Mouse (Mus musculus): ENCODE results near the gene Arsa.

Gene Arsa

DNA sequence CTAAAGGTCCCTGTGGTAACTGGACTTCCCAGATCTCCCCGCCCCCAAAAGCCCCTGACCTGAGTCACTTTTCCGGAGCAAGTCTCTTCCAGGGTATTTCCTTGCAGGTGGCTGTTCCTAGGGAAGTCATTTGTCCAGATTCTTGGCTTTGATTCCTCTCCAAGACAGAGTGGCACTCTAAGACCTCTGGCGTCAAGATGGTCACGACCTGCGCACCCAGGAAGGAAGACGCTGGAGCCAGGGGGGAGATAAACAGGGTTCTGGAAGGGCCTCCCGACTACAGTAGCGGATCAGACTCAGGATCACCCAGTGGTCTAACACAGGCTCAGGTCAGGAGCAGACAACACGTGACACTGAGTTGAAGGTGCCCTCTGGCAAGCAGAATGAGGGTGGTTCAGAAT lies at the start of gene Arsa:
Gene Arsa, minus strand, starts transcription at position 335 of the 401 bp plus-strand sequence.
- DNase-seq (ENCODE audit: low spot score in 2 of 2): no peak

DNA sequence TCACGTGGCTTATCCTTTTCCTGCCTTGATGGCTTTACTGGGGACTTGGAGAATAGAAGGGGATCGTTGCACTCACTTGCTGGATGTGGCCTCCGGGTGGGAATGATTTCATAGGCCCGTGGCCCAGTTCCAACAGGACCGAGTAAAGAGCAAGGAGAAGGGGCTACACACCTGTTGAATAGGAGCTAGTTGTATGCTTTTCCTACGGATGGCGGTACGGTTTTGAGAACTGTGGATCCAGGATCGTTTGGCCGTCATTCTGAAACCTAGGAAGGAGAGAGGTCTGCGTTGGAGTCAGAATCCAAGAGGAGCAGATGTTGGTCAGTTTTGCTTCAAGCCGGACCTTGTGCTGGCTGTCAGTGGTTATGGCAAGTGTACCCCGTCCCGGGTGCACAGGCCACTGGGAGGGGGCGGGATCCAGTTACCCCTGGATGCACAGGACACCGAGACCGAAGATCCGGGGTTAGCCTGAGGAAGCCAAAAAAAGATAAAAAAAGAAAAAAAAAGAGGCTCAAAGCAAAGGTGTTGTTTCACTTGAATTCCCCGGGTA lies 49.6 kb upstream of the Arsa start:
- no peak for DNase-seq (ENCODE audit: low spot score in 2 of 2)

DNA sequence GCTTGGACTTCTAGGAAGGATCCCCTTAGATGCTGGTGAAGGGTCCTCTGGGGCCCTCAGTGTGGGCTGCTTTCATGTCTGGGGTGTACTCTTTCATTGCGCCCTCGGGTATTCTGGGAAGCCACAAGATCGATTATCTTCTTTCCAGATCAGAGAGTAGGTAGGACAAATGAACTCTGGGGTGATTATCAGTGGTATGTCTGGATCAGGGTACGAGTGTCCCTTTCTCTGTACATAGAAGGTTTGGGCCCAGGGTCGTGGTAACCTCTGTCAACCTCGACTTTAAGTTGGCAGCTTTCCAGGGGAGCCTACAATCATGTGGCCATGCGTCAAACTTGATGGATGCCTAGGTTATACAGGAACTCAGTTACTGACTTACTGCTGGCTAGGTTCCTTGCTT lies 48.7 kb upstream of the Arsa start:
- no peak for DNase-seq (ENCODE audit: low spot score in 2 of 2)

DNA sequence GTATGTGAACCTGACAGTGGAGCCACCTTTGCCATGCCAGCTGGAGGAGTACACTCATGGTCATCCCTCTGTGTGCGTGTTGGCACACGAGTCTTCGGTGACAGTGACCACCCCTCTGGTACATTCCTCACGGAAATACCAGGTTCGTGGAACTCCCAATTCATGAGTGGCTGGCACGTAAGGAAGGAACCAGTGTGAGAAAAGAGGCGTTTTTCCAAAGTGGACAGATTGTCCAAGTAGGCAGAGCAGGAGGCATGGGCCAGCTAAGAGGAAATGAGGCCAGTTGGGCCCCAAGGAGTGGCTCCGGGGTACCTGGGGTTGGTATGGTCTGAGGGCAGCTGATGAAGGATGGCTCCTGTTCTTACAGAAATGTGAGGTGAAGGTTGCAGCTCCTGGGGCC lies 48.2 kb upstream of the Arsa start:
- DNase-seq (ENCODE audit: low spot score in 2 of 2): no peak

DNA sequence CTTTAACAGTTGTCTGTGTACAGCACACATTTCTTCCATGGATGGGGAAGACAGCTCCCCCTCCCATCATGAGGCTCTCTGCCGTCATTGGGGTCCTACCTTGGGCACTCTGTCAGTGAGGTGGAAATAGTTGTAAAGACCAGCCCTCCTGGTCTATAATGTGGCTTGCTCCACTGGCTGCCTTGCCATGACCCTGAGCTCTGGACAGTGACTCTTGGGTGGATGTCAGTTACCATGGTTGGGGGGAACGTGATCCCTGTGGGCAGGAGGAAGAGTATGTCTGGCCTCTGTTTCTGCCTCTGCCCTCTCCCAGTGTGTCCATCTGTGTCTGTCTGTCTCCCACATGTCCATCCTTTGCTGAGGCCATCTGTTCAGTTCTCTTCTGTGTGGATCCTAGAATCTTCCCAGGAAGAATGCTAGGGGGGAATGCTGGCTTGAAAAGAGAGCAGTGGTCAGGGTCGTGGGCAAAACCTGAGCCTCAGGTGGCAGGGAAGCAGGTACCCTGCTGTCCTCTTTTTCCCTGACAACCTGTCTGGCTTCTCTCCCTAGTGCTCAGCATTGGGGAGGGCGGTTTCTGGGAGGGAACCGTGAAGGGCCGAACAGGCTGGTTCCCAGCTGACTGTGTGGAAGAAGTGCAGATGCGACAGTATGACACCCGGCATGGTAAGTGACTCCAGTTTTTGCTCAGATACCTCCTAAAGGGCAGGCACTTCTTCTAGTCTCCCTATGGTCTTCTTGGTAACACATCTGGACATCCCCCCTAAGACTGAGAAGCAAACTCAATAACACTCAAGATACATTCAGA lies 47.6 kb upstream of the Arsa start:
- no peak for DNase-seq (ENCODE audit: low spot score in 2 of 2)

DNA sequence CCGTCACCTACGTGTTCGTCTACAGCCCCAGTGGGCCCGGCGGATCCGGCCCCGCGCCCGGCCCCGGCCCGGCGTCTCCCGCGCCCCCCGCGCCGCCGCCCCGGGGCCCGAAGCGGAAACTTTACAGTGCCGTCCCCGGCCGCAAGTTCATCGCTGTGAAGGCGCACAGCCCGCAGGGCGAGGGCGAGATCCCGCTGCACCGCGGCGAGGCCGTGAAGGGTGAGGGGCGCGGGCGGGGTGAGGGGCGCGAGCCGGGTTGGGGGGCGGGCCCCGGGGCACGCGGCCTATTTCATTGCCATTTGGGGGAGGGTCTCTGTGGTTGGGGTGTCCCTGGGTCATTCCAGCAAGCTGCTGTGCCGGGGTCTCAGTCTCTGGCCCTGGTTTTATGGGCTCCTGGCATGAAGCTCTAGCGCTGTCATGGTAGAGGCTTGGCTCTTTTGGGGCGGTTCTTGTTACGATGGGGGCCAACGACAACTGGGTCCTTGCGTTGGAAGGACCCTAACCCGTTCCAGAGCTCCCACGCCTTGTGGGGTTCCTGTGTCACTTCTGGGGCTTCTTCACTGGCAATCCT lies 46.9 kb upstream of the Arsa start:
- DNase-seq (ENCODE audit: low spot score in 2 of 2): no peak

DNA sequence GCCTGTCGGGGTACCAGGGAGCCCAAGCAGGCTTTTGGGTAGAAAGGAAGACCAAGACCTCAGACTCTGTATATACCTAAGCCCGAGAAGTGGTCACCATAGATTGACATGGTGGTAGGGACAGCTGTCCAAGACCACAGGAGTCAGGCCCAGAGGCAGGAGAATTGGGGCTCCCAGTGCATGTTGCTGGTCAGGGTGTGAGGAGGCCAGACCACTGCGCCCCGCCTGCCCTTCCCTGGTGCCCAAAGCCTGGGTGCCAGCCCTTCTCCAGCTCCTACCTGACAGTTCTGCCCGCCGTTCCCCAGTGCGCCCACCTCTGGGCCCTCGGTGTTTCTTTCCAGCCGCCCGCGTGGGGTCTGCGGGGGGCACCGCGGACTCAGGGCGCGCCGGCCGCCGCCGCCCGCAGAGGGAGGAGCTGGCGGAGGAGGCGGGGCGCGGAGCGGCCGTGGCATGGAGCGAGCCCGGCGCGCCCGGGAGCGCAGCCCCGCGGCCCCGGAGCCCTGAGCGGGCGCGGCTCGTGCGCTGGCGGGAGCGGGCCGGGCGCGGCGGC lies 46.1 kb upstream of the Arsa start:
- no peak for DNase-seq (ENCODE audit: low spot score in 2 of 2)

DNA sequence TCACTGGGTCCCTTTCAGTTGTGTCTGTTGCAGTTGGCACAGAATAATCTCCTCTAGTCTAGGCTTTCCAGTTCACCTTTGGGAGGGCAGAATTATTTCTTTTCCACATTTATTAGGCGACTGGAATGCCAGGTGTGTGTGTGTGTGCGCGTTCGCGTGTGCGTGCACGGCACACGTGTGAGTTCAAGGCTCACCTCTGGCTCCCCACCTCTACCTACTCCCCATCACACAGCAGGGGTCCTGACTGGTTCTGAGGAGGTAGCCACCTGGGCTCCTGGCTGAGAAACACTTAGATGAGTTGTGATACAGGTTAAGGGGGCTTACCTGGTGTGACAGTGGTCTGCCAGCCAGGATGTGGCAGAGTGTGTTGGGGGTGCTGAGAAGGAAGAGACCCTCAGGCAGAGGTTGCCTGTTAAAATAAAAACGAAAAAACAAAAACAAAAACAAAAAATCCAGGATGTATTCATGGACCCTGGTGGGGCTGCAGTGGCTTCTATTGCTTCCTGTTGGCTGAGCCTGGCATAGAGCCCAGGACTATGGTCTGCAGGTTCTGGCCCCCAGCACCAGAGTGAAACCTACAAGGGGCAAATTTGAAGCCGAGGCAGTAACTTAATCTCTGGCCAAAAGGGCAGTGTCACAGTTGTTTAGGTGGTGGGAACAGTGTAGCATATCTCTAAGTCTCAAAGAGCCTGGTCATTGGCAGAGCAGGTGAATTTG lies 45.5 kb upstream of the Arsa start:
- no peak for DNase-seq (ENCODE audit: low spot score in 2 of 2)

DNA sequence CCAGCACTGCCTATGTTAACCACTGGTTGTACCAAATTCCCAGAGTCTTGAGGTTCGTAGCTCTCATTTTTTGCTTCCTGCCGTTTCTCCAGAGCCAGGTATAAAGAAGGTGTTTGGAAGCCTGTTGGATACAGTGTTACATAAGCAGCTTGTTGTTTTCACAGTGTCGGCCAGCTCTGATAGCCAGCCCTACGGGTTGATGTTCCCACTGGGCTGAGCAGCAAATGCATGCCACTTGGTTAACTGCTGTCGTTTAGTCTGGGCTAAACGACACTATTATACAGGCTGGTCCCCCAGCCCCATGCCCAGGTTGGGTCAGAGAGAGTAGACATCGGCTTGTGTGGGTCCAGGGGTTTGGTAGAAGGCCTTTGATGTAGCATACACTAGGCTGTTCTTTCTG lies 44.7 kb upstream of the Arsa start:
- DNase-seq (ENCODE audit: low spot score in 2 of 2): no peak

DNA sequence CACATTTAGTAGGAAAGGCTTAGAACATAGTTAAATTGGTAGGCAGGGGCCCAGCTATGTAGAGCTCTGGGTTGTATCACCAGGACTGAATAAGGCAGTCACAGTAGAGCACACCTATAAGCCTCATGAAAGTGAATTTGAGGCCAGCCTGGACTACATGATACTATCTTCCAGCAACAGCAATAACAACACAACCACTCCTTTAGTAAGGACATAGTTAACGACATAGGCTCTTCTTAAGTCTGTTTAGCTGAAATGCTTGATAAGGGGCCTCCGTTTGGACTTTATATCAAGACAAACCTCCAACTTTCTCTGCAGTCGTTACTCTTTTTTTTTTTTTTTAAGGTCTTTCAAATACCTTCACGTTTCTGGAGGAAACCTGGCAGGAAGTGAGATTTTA lies 35.5 kb upstream of the Arsa start:
- DNase-seq (ENCODE audit: low spot score in 2 of 2): no peak

DNA sequence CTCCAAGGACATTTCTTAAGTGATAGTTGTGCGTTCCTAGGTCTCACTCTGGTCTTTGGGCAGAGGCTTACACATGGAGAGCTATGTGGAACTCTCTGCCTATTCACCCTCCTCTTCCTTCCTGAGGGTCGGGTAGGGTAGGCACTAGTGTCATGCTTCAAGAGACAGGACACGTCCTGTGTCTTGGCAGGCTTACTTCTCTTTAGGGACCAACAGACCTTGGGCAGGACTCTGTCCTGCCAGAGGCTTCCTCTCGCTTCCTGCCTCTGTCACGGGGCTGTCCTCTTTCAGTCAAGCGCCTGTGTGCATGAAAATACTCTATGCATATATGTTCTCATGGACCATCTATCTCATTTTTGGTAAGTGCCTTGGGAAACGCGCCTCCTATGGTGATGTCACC lies 30.5 kb upstream of the Arsa start:
- no peak for DNase-seq (ENCODE audit: low spot score in 2 of 2)

DNA sequence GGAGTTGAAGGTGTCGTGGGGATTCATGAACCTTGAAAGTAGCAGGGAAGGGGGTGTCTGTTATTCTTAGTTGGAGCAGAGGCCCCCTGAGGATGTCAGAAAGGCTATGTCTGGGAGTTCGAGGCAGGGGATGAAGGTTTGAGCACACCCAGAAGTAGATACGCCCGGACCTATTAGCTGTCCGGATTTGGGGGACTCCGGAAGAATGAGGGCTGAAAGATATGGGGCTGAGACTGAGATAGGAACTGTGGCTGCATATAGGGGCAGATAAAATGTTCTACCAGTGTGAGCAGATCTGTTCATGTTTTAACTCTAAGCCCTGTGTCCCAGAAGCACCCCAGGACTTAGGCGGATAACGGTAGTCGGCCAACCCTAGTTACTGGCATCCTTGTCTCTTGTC lies 27.6 kb upstream of the Arsa start:
- no peak for DNase-seq (ENCODE audit: low spot score in 2 of 2)

DNA sequence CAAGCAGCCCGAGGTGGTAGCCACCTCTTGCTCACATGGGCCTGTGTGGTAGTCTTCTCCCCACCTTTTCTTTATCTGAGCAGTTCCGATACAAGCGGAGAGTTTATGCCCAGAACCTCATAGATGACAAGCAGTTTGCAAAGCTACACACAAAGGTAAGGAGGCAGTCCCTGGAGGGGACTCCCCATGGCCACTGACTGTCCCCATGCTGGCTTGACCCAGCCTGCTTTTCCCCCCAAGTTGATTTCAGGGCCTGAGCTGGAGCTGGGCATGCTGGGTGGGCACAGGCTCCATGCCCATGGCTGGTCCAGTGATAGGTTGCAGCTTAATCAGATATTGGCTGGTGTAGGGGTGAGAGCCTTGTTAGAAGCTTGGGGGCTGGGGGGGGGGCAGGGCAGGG lies 24.1 kb upstream of the Arsa start:
- DNase-seq (ENCODE audit: low spot score in 2 of 2): no peak

DNA sequence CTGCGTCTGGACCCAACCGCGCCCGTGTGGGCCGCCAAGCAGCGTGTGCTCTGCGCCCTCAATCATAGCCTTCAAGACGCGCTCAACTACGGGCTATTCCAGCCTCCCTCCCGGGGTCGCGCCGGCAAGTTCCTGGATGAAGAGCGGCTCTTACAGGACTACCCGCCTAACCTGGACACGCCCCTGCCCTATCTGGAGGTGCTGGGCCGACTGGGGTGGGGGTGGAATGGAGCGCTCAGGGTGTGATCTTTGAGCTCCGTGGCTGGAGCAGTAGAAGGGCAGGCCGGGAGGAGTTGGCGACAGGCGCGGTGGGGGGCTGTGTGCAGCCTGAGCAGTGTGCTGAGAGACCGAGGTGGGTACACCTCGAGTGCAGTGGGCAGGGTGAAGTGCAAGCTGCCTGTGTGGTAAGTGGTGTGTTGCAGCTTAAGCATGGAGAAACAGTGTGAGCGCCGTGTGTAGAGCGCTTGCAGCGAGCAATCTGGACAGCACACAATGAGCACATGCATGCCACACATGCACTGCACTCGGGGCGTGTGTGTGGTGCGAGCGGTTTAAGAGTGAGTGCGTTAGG lies 23.1 kb upstream of the Arsa start:
- no peak for DNase-seq (ENCODE audit: low spot score in 2 of 2)

DNA sequence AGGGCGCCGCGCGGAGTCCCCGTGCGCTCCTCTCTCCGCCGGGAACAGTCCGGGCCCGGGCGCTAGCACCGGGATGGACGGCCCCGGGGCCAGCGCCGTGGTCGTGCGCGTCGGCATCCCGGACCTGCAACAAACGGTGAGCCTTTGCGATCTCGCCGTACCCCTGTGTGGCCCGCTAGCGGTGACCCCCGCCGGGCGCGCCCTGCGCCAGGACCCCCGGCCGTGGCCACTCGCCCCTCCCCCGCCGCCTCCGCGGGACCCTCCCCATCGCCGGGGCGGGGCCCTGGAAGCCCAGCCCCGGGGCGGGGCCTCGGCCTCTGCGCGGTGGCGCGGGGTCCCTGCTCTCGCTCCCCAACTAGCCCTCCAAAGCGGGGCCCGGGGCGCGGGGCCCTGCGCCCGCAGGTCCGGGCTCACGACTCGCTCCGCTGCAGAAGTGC lies 22.6 kb upstream of the Arsa start:
- peak in 1 of 2 experiments; percentile 54 for DNase-seq (ENCODE audit: low spot score in 2 of 2)

DNA sequence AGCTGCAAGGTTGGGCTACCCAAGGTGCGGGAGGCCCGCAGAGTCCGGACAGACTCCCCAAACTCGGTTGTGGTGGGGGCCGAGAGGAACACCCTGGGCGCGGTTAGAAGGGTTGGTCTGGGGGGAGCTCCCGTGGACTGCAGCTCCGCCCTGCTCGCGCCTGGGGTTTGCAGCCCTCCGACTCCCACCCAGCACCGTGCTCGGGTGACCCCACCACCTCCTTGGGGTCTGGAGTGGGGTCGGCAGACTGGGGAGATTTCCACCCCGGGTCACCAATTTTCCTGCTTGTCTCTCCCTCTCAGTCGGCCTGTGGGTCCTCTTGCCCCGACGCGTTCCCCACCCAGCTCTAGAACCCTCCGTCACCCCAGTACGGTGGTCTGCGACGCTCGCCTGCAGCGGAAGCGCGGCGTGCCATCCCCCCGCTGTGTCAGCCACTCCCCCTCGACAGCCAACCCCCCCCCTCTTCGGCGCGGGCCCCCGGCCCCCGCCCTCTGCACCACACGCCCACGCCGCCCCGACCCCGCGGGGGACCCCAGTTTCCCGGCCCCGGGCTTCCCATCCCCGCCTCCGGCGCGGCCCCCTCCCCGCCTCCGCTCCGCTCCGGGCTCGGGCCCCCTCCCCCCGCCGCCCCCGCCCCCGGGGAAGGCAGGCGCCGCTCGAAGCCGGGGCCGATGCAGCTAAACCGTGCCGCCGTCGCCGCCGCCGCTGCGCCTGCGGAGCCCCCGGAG lies 21.9 kb upstream of the Arsa start, which contains the start of gene Shank3:
Gene Shank3, plus strand, starts transcription at position 663 of the 728 bp plus-strand sequence.
- no peak for DNase-seq (ENCODE audit: low spot score in 2 of 2)

DNA sequence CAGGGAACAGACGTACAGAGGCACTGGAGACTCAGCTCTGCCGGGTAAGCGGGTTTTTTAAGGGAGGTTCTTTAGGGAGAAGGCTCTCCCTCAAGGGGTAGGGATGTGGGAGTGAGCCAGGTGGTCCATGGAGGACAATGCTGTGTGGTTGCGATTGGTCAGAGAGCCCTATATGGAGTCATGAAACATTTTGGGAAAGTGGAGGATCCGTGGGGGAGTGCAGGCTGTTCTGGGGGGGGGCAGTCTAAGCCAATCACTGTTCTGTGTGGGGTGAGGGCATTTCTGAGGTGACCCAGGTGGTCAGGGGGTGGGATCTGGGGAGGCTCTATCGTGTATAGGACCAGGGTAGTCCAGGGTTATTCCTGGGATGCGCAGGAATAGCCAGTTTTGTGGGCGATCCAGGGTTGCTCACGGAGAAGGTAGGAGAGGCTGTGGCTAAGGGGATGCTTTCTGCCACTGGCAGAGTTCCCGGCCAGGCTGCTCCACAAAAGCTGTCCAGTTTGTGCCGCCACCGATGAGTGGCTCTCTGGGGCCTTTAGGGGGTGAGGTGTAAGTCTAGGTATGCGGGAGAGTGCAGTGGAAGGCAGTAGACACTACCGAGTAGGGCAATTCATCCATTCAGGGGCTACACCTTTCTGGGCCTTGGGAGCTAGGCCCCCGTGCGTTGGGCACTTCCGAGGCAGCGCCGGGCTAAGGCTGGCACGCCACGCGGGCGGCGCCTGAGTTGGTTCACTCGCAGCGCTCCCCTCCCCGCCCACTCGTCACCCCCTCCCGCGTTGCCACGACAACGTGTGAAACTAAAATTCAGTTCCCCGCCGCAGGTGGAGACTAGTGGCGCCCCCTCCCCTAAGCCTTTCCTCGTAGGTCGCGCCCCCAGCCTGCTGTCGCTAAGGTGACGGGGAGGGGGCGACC lies 21.1 kb upstream of the Arsa start:
- peak; percentile 73 to 74 for DNase-seq (ENCODE audit: low spot score in 2 of 2)

DNA sequence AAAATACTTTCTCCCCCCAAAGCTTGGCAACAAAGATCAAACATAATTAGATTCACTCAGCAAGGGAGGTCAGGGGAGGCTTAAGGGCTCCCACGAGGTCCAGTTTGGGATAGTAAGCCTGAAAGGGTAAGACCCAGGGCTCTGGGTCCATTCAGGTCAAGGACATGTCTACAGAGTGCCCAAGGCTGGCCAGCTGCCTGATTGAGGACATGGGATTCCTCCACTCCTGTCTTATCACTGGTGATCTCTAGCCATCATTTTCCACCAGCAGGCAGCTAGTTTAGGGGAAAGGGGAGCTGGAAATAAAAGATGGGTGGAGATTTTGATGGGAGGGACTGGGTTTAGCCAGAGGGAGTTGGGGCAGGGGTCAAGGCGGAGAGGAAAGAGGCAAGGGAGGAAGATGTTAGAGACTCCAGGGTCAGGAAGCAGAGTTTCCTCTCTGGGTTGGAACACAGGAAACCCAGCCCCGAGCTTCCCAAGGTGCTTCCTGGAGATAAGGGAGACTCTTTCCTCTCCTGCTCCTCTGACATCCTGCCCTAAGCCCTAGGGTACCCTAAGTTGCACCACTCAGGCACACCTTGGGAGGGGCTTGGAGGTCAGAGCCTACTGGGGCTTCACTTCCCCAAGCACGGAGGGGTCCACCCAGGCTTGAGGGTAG lies 20.3 kb upstream of the Arsa start:
- no peak for DNase-seq (ENCODE audit: low spot score in 2 of 2)

DNA sequence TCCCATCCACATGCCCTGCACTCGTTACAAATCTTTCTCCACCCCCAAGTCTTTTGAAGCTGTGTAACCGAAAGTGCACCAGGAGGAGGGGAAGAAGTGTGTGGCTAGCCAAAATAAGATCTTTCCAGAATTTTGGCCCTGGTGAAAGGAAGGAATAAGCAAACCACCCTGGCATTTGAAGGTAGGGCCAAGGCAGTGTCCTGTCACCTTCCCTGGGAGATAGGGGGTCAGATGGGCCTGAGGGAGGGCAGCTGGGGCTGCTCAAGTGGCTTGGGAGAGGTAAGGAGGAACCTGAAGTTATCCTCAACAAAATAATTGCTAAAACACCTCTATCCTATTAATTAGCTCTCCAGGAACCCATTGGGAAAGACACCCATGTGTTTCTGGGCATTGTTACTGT lies 19.6 kb upstream of the Arsa start:
- DNase-seq (ENCODE audit: low spot score in 2 of 2): no peak

DNA sequence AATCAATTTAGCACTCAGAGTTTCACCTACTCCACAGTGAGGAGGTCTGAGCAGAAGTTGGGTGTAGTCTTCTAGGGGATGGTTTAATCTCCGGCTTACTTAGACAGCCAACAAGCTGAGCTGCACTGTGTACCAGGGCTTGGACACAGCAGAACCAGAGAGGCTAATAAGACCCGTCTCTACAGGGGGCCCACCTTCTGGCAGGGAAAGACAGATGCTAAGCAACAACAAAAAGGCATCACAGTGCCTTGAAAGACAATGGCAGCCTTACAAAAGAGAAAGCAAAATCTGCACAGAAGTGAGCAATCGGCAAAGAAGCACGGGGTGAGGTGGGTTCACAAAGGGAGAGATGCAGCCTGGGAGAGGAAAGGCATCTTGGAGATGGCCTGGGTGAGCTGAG lies 18.9 kb upstream of the Arsa start:
- DNase-seq (ENCODE audit: low spot score in 2 of 2): no peak

All from frontal cortex, postnatal 14 days (tissue).